Mouse (Mus musculus) spleen, postnatal 10 days (tissue): ENCODE results near the gene Rab15.
"Not testable (repeated sequence)": the region's sequence is repeated elsewhere in the genome, so short reads cannot be mapped to it uniquely, and the experiment has no call there.

Experiments used
- DNase-seq, 2 experiments: peaks; one replicate each; pipeline ENCODE4 v3.0.0; 2021 to 2022; ENCODE audit warnings: low spot score in 2 of 2

Rab15 gene

DNA sequence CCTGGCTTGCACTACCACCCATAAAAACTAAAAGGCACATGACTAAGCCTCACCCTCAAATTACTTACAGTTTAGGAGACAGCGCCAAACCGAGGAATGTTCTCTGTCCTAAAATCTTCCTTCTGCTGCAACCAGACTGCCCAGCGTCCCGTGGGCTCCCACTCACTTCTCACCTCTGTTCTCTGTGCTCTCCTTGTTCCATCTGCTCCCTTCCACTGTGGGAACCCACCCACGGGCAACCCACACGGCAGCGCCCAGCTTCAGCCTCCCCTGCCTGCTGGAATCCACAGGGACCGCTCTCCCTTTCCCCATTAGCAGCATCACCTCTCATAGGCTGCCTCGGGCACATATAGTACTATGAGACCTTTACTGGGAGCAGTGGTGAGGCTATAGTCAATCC lies 3.8 kb downstream of the Rab15 start:
- DNase-seq: no peak

DNA sequence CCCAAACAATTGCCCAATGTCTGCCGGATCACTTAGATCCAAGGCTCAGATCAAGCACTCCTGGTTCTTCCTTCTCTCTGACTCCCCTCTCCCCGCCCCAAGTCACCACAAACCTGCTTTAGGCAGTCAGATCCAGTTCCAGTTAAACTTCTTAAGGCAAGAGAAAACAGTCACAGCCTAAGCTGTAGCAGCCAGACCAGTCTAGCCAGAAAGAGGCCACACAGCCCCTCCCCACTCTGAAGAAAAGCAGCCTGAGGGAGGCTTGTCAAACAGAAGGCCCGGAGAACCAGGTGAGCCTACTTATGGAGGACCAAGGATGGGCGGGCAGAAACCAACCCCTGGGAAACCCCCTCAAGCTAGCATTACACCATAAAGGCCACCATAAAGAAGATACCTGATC lies 4.6 kb downstream of the Rab15 start:
- no peak for DNase-seq

DNA sequence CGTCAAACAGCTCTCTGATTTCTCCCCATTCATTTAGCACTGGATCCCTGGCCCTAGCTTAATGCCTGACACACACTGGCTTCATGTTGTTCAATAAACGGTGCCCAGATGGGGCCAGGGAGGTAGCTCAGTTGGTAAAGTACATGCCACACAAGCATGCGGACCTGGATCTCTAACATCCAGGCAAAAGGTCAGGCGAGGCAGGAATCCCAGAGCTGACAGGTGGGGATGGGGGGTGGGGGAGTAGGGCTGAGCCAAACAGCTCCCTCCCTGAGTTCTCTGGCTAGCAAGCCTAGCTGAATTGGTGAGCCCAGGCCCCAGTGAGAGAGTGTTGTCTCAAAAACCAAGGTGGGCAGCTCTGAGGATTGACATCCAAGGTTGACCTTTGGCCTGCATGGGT lies 5.5 kb downstream of the Rab15 start:
- no peak for DNase-seq

DNA sequence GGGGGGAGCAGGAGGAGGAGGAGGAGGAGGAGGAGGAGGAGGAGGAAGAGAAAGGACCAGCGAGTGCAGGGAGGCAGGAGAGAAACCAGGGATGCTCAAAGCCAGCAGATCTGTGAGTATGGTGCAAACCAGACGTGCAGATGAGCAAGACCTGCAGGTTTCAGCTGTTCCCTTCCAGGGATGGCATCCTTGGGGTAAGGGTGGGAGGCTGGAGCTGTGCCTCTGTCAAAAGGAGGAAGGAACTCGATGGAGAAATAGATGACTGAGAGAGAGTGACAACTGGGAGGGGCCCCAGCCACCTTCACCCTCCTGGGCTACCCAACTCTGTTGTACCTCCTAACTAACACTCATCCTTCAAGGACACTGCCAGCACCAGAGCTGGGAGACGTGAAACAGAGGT lies 6.0 kb downstream of the Rab15 start:
- no peak for DNase-seq

DNA sequence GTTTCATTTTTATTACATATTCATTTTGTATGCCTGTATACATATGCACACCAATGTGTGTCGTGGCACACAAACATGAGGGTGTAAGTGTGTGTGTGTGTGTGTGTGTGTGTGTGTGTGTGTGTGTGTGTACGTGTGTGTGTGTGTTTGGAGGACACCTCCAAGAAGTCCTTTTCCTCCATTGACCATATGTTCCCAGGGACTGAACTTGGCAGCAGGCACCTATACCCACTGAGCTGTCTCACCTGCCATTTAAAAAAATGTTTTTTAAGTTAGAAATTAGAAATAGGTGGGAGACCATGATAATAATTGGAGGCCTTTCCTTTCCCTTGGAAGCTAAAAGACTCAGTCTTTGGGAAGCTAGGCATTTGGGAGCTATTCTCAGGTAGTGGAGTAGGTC lies 8.6 kb downstream of the Rab15 start:
- DNase-seq: no peak

DNA sequence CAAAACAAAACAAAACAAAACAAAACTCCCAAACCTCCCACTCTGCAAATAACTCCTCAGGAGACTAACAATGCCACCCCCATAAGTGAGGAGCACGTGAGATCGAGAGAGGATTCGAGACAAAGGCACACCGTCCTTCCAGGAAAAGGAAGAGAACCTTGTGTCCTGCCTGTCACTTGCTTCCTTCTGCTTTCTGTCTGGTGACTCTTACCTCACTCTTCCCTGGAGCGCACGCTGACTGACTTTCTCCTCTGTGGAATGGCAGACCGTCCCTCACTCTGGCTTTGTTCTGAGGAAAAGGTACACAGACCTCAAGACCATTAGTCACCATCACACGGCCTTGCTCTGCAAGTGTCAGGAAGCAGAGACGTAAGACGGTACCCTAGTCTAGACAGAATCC lies 9.2 kb downstream of the Rab15 start:
- no peak for DNase-seq

DNA sequence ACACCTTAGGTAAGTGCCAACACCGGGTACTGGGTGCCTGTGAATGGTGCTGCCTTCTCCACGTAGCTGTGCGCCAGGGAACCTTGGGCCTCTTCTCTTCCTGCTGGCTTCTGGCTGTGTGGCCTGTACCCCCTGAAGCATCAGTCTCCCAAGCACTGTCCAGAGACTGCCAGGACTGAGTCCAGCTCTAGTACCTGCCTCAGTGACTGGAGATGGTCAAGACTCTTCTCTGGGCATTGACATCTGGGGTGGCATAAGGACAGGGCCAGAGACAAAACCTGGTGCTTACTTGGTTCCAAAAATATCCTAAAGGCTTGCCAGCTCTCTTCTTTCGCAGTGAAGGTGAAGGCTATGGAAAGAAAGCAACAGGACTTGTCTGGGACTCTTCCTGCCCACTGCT lies 11.7 kb downstream of the Rab15 start:
- DNase-seq: no peak

DNA sequence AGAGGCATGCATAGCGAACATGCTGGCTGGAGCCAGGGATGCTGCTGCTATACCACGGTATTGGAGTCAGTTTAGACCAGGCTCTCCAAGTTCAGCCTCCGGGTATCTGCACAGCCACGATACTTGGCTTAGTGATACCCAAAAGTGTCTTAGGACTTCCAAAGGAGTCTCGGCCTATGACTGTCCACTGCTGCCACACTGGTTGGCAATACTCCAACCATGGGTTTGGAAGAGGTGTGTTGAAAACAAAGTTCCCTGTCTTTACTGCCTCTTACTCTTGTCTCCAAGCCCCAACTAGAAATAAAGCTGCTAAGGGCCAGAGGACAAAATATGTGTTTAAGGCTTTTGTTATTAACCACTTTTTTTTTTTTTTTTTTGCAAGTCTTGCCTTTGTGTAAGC lies 12.2 kb downstream of the Rab15 start:
- no peak for DNase-seq

DNA sequence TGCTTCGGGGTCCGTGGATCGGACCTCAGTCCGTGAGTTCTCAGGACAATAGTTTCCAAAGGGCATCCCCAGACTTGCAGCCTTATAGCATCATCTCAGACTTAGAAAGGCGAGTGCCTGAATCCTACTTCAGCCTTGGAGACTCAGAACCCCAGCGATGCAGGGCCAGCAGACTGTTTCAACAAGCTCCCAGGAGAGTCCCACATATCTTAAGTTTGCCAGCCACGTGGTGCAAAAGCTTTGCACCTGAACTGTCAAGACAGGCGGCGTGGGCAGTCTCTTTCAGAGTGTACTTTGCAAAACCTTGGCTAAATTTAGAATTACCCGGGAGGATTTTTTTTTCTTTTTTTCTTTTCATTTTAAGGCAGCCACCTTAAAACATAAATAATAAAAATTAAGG lies 14.9 kb downstream of the Rab15 start:
- no peak for DNase-seq

DNA sequence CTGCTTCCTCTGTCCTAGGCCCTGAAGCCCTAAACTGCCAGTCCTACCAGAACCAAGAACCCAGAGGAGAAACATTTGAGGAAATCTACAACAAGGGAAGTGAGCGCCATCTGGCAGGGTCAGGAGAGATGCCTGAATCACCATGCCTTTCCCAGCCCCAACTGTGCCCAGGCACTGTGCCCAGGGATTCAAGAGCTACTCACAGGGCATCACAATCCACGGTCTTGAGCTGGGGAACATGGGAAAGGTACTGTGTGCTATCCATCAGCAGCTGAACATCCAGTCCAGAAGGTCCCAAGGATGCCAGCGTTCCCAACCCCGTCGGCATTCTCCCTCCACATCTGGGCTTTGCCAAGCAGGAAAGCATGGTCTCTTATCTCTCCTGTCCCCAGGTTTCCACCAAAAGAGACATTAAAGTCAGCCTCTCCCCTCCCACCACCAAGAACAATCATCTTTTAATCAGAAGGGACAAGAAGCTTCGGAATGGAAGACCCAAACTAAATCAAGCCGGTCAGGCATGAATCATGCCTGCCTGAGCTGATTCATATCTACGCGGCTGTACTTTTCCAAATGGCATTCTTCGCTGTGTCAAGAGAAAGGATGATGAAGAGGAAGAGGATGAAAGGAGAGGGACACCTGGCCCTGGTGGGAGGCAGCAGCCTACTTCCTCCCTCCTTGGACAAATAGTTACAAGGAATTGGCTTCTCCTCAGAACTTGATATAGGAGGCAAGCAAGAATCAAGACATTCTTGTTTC lies 17.5 kb downstream of the Rab15 start:
- DNase-seq: no peak

DNA sequence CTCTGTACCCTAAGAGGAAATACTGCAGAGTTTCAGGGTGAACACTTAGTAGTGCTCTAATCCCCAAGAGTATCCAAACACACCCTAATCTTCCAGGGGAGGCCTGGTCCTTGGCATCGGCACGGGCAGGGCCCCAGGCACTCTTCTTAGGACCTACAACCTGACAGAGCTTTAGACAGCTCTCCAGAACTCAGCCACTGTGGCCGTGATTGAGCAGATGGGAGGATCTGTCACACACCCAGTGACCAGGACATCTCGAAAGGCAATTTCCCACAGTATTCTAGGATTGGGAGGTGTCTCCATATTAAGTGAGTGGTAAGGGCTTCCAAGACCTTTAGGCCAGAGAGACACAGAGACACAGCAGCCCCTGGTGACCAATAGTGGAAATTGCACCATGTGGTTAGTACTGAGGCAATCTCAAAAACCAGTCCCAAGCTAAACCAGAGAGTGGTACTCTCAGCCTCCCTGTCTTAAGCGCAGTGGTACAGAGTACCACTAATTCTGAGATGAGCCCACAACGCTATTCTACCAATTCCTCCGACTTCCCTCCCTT lies 18.9 kb downstream of the Rab15 start:
- peak in 1 of 2 experiments; percentile 55 for DNase-seq

DNA sequence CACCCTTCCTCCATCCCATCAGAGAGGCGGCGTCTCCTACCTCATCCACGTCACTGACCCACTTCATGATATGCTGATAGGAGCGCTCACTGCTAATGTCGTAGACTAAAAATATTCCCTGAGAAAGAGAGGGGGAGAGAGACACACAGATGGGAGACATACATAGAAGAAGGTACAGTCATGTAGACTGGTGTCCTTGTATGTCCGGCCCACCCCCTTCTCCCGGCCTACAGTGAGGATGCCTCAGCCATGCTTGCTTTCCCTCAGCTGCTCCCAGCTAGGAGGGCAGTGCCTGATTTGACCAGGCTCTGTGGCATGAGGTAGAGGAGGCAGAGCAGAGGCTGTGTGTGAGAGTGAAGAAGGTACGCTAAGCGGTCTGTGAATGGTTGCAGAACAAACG lies 19.7 kb downstream of the Rab15 start:
- DNase-seq: no peak

DNA sequence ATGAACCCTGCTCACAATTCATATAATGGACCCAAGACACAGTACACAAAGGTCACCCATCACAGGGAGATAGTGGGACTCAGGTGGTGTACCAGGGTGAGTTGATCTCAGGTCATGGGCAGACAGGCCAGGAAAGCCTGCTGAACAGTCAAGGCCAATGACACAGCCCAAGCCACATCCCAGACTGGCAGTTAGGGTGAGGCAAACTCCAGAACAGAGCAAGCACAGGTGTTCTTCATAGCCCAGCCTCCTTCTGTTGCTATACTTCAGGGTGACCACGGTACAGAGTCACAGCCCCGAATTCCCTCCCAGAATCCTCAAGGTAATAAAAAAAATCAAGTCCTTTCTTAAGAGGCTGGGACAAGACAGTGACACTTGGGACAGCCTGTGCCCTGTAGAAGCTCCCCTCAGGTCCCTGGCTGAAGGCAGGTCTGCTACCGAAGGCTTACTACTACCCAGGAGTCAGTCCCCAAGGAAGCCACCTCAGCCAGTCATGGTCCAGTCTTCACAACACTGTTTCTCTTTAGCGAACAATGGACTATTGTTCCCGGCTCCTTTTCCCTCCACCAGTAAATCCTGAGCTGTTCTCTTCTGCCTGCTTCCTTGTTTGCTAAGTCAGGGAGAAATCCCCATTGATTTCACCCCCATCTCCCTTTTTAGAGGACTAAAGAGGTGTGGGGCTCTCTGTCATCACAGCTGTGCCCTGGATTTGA lies 24.5 kb downstream of the Rab15 start:
- DNase-seq: no peak

DNA sequence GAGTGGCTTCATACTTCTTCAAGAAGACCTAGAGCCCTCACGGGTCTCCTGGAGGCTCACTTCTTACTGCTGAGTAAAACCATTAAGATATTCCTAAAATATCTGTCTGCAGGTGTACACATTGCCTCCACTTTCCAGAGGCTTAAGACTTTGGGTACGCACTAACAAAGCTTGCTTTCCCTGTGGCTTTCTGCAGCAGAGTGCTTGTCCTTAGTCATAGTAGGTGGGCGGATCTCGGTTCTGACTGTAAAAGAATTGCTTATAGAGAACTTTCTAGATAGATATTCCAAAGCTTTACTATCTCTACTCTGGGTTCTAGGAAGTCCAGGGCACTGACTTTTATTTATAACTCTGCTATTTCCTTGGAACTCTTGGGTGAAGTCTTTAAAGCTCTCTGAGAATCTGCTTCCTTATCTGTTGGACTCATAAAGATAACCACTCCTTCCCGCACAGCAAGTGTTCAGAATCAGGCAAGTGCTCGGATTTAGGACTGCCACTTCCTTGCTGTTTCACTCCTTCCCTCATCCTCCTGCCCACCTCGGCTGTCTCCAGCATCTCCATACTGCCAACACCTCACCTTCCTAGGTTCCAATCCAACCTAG lies 25.7 kb downstream of the Rab15 start:
- DNase-seq: no peak

DNA sequence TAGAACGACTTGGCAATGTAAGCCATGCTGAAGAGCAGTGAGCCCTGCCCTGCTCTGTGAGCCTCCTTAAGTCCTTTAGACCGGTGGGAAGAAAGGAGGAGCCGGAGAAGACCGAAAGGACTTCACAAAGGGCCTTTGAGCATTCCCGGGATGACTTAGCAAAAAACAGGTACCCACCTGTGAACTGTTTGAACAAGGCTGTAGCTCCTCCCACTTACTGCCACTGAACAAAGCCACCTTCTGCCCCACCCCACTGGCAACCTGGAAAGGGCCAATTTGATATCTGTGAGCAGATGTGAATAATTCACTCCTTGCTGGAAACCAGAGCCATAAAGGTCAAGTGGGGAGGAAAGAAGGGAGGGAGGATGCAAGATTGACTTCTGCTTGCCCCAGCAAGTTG lies 27.4 kb downstream of the Rab15 start, which contains the start of gene Gpx2:
TSS of gene Gpx2 (minus strand) at position 205 of the 400 bp plus-strand sequence.
- no peak for DNase-seq

DNA sequence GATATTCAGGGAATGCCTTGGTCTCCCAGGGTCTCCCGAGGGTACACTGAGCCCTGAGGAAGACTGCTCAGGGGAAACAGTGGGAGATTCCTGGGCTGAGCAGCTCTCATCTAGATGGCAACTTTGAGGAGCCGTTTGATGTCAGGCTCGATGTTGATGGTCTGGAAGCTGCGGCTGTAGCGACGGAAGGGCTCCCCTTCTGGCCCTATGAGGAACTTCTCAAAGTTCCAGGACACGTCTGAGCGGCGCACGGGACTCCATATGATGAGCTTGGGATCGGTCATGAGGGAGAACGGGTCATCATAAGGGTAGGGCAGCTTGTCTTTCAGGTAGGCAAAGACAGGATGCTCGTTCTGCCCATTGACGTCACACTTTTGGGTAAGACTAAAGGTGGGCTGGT lies 30.2 kb downstream of the Rab15 start:
- DNase-seq: not testable (repeated sequence)

DNA sequence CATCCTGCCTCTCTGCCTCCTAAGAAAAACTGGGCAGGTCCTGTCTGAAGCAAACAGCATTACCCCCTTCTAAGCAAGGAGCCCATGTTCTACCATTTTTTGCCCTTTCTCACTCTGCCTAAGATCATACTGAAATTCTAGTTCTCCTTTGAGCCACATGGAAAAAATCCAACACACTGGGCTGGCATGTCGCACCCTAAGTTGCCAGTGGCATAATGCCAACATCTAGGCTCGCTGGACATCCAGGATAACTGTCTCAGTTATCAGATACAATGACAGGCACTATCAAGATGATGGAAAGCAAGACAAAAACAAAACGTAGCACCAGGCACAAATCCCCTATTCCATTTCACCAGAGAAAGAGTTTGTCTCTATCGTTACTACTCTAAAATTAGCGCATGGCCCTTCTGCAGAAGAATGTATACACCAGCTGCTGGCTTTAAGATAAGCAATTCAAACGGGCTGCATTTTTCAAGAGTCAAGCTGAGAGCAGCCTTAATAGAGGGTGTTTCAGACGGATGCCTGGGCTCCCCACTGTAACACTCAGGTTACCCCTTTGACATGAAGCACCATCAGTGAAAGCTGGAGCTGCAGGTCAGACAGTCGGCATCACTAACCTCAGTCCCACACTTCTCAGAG lies 32.1 kb downstream of the Rab15 start:
- DNase-seq: no peak

DNA sequence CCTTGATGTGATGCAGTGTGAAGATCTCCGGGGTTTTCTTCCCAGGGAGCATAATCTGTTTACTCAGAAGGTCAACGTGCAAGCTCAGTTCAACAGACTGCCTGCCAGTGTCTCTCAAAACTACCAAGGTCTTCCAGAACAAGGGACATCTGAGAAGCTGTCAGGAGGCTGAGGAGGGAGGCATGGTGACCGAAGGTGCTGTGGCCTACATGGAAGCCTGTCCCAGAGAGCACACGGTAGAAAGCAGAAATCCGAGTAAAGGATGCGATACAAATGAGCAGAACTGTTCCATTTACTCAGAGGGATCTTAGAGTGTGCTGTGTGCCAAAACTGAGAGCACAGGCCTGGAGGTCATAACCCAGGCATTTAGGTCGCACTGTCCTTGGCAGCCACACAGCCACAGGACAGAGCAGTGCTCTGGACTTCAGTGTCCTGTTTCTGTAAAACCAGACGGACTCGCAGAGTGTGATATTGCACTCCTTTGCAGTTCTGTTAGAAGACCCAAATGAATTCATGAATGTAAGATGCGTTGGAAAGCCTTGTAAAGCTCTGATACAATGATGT lies 38.6 kb downstream of the Rab15 start:
- no peak for DNase-seq

DNA sequence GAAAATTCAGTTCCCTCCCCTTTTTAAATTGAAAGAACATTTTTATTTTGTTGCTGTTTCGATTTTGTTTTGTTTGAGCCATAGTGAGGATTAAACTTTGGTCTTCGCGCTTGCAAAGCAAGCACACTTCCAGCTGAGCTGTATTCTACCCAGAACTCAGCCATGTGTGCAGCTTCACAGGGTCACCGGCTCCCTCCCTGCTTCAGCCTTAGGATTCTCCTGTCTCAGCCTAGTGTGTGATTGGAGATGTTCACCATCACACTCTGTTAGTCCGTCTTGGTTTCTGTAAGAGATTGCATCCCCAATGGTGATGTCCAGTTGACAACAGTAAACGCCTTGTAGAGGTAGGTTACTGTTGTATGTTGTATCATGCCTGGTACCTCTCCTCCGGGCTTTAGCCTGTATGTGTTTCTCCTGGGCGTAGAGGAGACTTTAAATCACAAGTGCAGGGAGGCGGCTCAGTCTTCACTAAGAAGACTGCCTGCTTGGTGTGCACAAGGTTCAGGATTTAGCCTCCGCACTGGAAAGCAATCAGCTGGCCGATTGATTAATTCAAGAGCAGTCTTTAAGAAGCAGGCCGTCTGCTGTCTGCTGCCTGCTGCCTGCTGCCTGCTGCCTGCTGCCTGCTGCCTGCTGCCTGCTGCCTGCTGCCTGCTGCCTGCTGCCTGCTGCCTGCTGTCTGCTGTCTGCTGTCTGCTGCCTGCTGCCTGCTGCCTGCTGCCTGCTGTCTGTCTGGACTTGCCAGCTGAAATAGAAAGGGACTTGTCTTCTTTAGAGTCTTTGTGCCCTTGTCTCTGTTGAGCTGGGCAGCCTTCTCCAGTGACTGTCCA lies 41.9 kb downstream of the Rab15 start:
- no peak for DNase-seq

DNA sequence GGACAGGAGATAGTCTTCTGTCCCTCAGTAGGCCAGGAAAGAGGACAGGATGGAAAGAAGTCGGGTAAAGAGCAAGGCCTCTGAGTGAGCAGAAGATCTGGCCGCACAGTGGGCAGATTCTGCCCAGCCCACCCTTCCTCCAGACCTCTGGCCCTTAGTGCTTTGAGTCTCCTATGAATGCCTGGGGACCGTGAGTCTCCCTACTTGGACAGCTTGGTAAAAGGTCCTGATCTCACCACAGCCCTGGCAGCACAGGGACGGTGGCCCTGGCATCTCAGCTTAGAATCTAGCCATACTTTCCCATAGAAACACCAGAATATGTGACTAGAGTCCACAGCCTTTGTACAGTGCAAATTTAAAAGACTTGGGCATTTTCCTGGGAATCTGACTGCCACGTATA lies 42.8 kb downstream of the Rab15 start:
- DNase-seq: no peak
